Mouse (Mus musculus) bone marrow, adult 2 months (tissue): ENCODE measurements around the gene Fkbp8. TPM values are rescaled to one million over a fixed set of nuclear protein-coding genes. Genes with fewer than 3 reads are reported as not detected.

ENCODE experiments used
- H3K27ac ChIP-seq: fragments of 200-500 bp; 2 replicates; pipeline ENCODE4 v1.5.1; 2012; ENCODE audit warnings: low read depth, mild to moderate bottlenecking, control low read depth, inconsistent platforms, low read length; ENCODE audit not compliant: control insufficient read depth, poor library complexity, insufficient read depth
- H3K4me1 ChIP-seq: fragments of 200-500 bp; 2 replicates; pipeline ENCODE4 v1.6.1; 2011; ENCODE audit warnings: low read length; ENCODE audit not compliant: control insufficient read depth, insufficient read depth
- H3K4me3 ChIP-seq: fragments of 200-500 bp; replicated peaks from 2 replicates; pipeline ENCODE3; 2011; ENCODE audit warnings: mild to moderate bottlenecking, low read depth, low read length, control low read depth; ENCODE audit not compliant: control insufficient read depth
- CTCF ChIP-seq: fragments of 200-500 bp; IDR thresholded peaks from 2 replicates; pipeline ENCODE4 v1.5.1; 2011; ENCODE audit warnings: low read length, control low read depth; ENCODE audit not compliant: control insufficient read depth, insufficient read depth
- POLR2A ChIP-seq: fragments of 200-500 bp; IDR thresholded peaks from 2 replicates; pipeline ENCODE4 v1.6.1; 2011; ENCODE audit warnings: low read depth, mild to moderate bottlenecking, control low read depth, low read length, borderline replicate concordance; ENCODE audit not compliant: control insufficient read depth
- WGBS: fragments of 180-500 bp; shearing (Covaris S2); methylation state at CpG from one replicate; pipeline ENCODE4 v1.1.7; 2018; 5-methylcytosine and 5-hydroxymethylcytosine counted together
- polyA plus RNA-seq: library from polyadenylated mRNA; stranded (reverse); fragments of >200 nt; gene quantifications from 2 replicates; pipeline ENCODE4 v1.2.4, GENCODE M21; 2011; ENCODE audit warnings: low replicate concordance; ENCODE audit not compliant: missing spikeins, insufficient read depth, insufficient read length

The Fkbp8 gene
- polyA plus RNA-seq, 1 experiment: 181 TPM

GRCm38 (mm10) chr8:70512253-70512903 lies 15.1 kb upstream of the Fkbp8 start:
- H3K4me1 ChIP-seq: peaks cover 5% of the 10 kb centered on the region
- no peak overlapping the region for H3K4me3 ChIP-seq
- no peak overlapping the region; the same call in 1 of the 2 replicates for H3K27ac ChIP-seq
- 57% methylated on average over 11 of the region's 11 CpGs for WGBS
- TF ChIP-seq POLR2A: no peak
- TF ChIP-seq CTCF: no peak

- H3K27ac ChIP-seq: no peak overlapping the region
- 29% methylated on average over 2 of the region's 2 CpGs for WGBS
These were observed 14.1 kb upstream of the Fkbp8 start for GRCm38 (mm10) chr8:70513441-70513840.

DNA sequence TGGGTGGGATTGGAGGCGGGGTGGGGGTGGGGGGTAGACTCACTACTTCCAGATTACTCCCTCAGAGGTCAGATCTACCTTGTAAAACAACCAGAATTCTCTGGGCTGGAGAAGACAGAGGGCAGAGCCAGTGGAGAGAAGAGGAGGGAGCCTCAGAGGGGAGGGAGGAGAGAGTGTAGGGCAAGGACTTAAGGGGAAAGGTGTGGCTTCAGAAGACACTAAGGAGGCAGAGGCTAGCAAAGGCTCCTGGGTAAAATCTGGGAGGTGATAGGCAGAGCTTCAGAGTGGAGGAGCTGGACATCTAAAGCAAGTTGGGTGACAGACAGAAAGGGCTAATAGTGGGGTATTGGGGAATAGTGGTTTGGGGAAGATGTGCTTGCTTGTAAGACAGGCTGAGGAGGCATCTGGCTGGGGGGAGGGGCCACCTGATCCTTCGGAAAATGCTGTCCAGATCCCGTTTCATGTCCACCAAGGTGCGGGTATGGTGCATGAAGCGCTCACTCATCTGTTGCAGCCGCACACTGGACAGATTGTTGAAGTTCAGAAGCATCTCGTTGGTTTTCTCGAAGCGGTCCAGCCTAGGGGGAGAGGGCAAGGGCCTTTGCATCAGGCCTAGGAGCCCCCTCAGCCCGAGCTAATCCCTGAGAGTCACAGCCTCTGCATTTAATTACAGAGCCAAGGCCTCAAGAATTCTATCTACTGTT lies 9.4 kb upstream of the Fkbp8 start:
- no peak overlapping the region for H3K27ac ChIP-seq
- no peaks in the 10 kb centered on the region for H3K4me1 ChIP-seq
- 82% methylated on average over 10 of the region's 10 CpGs for WGBS
- no peak overlapping the region for H3K4me3 ChIP-seq
- no peak for TF ChIP-seq CTCF
- no peak for TF ChIP-seq POLR2A

More at GRCm38 (mm10) chr8:70513441-70513840, 14.1 kb upstream of the Fkbp8 start:
- no peak overlapping the region for H3K4me3 ChIP-seq
- peaks cover 5% of the 10 kb centered on the region for H3K4me1 ChIP-seq
- TF ChIP-seq CTCF: no peak
- TF ChIP-seq POLR2A: no peak

- H3K4me1 ChIP-seq: no peaks in the 10 kb centered on the region; the same call in 1 of the 2 replicates
- no peak for TF ChIP-seq CTCF
- no peak for TF ChIP-seq POLR2A
- H3K27ac ChIP-seq: no peak overlapping the region
- no peak overlapping the region for H3K4me3 ChIP-seq
- WGBS: 87% methylated on average over 6 of the region's 6 CpGs
These were observed 8.5 kb upstream of the Fkbp8 start for GRCm38 (mm10) chr8:70519043-70519442.

- TF ChIP-seq POLR2A (no peak), CTCF (no peak)
- Histone ChIP-seq H3K27ac (no peak overlapping the region), H3K4me1 (no peaks in the 10 kb centered on the region; the same call in 1 of the 2 replicates), H3K4me3 (no peak overlapping the region)
- 56% methylated on average over 2 of the region's 2 CpGs for WGBS
These were observed 7.9 kb upstream of the Fkbp8 start for GRCm38 (mm10) chr8:70519606-70520005.

GRCm38 (mm10) chr8:70522592-70523403 lies 4.7 kb upstream of the Fkbp8 start:
- TF ChIP-seq POLR2A (peak; percentile 84; the same call in 1 of the 2 replicates), CTCF (peak; percentile 66)
- peaks cover 3% of the 10 kb centered on the region for H3K4me1 ChIP-seq
- under 1% methylated on average over 51 of the region's 51 CpGs for WGBS
- H3K27ac ChIP-seq: peak overlapping the region; percentile 72
- peak overlapping the region; percentile 89 for H3K4me3 ChIP-seq

DNA sequence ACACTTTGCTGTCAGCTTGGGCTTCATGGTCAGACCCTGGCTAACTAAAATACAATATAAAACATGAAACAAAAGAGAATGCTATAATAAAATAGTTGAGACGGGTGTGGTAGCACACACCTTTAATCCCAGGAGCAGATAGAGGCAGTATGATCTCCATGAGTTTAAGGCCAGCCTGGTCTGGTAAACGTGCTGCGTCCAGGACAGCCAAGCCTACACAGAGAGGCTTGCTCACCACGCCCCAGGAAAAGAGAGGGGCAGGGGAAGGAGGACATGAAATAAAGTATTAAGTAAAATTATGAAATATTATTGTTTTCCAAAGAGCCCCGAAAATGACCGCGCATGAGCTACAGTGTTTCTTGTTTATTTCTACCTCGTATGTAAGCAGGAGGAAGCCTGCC lies 413 bp upstream of the Fkbp8 start:
- TF ChIP-seq CTCF (no peak), POLR2A (no peak)
- H3K4me1 ChIP-seq: peaks cover 5% of the 10 kb centered on the region
- H3K4me3 ChIP-seq: peak overlapping the region; percentile 88
- H3K27ac ChIP-seq: peak overlapping the region; percentile 44
- WGBS: 0% methylated on average over 8 of the region's 8 CpGs

GRCm38 (mm10) chr8:70528182-70528797 lies 766 bp downstream of the Fkbp8 start:
- Histone ChIP-seq H3K27ac (peak overlapping the region; percentile 87), H3K4me1 (peaks cover 5% of the 10 kb centered on the region), H3K4me3 (peak overlapping the region; percentile 88)
- WGBS: 12% methylated on average over 13 of the region's 13 CpGs
- TF ChIP-seq POLR2A: no peak
- no peak for TF ChIP-seq CTCF
